Mouse (Mus musculus) adrenal gland, postnatal 10 days (tissue): ENCODE data around the gene Treml2. TPM values are rescaled to one million over a fixed set of nuclear protein-coding genes. Genes with fewer than 3 reads are reported as not detected.

ENCODE experiments used
- DNase-seq: peaks from one replicate; pipeline ENCODE4 v3.0.0; 2021; ENCODE audit warnings: mixed read lengths
- long read RNA-seq, 2 experiments: library from polyadenylated mRNA; stranded (forward); transcript quantifications; one replicate each; pipeline ENCODE4 v2.0.0; 2021
- total RNA-seq, 2 experiments: library from RNA; stranded (reverse); gene quantifications; 2 replicates each; pipeline ENCODE4 v1.2.3; 2021

Gene Treml2
- total RNA-seq = 1 to 10 TPM; 1.5 to 2.0 TPM
- long read RNA-seq, experiment 1 = 0 reads
- long read RNA-seq, experiment 2 = 0 reads

DNA sequence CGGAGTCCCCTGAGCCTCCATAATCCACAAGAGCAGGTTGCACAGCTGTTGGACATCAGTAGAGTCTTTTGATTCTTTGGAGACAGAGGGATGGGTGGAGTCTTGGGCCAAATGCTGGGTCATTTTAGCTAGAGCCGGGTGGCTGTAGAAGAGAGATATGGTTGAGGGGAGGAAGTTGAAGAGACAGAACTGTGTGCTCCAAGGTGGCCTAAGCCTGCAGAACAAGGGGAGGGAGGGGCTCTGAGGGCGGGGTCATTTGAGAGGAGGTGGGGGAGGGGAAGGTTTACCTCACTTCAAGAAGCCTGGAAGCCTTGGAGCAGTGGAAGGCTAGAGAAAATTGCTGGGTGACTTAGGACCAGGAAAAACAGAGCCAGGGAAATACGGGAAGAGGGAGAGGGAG lies at the start of gene Treml2:
Treml2 (plus strand) TSS at position 296 of the 400 bp plus-strand sequence.
- DNase-seq = no peak

- peak; percentile 47 for DNase-seq
These were observed 49.8 kb upstream of the Treml2 start for GRCm38 (mm10) chr17:48249501-48249900.

DNA sequence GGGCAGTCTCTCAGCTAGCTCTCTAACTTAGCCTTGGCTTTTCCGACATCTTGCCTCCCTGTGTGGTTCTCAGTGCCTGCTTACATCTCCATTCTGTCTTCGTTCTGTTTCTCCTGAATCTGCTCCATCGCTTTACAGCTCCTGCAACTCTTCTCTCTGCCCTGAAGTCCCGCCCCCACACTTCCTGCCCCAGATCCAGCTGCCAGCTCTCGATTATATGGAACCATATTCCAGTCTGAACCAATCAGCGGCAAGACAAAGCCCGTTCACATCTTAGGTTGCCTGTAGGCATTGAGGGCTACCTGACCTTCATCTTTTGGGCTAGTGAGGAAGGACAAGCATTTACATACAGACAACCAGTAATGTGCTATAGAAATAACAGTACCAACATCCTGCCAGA lies 48.7 kb upstream of the Treml2 start:
- no peak for DNase-seq

DNA sequence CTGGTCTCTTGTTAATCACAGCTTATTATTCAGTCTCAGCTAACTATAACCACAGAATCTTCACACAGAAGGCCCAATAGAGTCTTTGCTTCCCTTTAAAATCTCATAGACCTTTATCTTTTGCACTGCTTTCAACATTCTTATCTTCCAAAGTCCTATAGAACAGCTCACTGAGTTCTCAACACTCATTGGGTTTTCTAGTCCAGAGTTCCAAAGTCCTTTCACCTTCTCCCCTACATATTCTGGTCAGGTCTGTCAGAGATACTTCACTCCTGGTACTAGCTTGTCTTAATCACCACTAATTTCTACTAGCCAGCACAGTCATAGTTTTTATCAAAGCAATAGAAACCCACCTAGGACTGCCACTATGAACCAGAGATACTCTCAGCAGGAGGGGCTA lies 42.7 kb upstream of the Treml2 start:
- DNase-seq = no peak

- no peak for DNase-seq
These were observed 37.4 kb upstream of the Treml2 start for GRCm38 (mm10) chr17:48261868-48262267.

GRCm38 (mm10) chr17:48263741-48264362 lies 35.4 kb upstream of the Treml2 start, which contains the start of gene Treml4:
Gene Treml4 (plus strand): TSS chr17:48264295.
- no peak for DNase-seq

GRCm38 (mm10) chr17:48264662-48265061 lies 34.6 kb upstream of the Treml2 start:
- DNase-seq = no peak

GRCm38 (mm10) chr17:48266138-48266537 lies 33.2 kb upstream of the Treml2 start:
- no peak for DNase-seq

DNA sequence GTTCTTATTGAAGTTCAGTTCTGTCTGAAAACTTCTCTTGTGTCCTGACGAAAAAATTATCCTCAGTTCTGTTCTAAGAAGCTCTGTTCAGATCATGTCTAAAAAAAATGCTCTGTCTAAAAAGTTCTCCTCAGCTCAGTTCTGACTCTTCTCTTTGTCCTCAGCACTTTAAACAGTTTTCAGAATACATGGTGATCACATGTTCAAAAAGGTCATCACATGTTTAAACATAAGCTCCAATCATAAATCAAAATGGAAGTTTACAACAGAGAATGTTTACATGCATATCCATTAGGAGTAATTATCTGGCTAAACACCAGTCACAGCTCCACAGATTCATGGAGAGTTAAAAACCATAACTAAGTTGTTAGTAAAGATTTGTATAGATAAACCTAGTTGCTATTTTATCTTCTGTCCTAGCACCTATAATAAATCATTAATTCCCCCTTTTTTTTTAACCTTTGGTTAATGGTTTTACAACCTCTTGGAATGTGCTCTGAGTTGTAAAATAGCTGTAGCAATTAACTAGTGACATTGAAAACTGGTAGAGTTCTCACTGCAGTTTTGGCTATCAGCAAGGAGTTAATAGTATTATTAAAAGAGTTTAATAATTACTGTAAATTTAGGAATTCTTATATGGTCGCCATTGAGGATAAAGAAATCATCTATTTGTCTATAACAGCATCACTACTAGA lies 32.5 kb upstream of the Treml2 start:
- no peak for DNase-seq

- no peak for DNase-seq
These were observed 31.7 kb upstream of the Treml2 start for GRCm38 (mm10) chr17:48267591-48267990.

GRCm38 (mm10) chr17:48268276-48268675 lies 31.0 kb upstream of the Treml2 start:
- no peak for DNase-seq

DNA sequence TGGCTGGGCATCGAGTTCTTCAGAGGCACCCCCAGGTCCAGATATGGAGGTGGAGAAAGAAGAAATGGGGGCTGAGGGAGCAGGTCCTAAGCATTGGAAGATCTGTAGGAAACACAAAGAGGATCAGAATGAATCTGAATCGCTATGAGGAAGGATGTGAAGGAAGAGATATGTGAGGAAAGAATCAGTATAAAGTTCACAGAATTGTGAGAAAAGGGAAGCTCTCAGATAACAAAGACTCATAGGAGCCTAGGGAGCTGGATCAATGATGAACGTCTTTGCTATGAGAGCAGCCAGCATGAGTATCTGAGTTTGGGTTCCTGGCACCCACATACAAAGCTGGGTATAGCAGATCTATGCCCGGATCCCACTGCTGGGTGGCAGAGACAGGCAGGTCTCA lies 29.5 kb upstream of the Treml2 start:
- DNase-seq = no peak

DNA sequence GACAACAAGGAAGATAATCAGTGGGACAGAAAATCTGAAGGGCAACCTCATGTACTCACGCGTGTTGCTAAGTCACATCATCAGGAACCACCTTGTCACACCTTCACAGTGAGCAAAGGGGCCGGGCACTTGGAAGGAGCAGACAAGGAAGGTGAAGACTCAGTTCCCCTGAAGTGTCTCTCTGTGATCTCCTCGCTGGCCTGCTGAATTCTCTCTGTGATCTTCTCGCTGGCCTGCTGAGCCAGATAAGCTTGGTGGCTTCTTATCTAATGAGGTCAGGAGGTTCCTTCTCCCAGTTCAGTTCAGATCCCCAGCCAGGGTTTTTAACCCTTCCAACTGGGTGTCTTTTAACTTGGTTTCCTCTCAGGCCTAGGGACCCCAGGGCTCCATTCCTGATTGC lies 27.1 kb upstream of the Treml2 start:
- DNase-seq = no peak

DNA sequence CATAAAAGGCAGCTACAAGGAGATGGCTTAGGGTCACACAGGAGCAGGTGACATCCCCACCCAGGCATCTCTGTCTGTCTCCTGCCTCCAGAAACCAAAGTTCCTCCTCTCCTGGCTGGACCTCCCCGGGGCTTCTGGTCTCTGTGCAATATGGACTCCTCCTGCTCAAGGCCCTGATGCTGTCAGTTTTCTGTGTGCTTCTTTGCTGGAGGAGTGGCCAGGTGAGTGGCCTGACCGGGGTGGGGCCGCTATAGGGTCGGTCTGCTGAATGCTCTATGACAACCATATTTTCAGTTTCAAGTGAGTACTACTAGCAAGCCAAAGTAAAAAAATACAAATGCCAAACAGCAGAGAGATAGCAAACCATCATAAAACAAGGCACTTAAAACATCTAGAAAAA lies 26.7 kb upstream of the Treml2 start:
- no peak for DNase-seq

DNA sequence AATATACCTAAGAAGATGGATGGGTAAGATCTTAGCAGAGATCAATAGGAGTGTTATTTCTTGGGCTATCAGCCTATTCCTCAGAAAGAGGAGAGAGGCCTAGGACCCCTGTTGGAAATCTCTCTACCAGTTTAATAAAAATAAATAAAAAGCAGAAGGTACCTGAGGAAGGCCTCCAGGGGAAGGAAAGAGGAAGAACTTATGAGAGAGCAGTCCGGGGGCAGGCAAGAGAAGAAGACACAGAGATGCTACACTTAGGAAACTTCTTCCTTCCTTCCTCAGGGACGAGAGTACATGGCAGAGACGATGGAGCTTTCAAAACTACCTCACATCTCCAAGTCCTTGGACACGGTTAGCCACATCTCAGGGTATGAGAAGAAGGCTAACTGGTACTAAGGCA lies 25.2 kb upstream of the Treml2 start:
- no peak for DNase-seq

DNA sequence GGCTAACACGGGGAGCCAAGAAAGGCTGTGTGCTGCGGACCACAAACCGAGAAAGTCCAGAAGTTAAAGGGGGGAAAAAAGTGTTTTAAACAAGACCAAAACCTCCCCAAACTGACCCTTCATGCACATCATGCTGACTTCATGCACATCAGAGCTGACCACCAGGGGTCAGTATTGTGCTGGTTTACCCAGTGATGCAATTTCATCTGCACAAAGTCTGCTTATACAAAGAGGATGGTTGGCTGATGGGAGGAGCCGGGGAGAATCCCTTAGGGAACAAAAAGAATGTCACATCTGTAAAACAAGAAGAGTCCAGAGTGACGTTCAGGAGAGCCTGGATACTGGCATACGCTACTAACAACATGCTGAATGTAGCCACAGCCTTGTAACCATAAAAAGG lies 24.4 kb upstream of the Treml2 start:
- DNase-seq = peak; percentile 86

GRCm38 (mm10) chr17:48275736-48276135 lies 23.6 kb upstream of the Treml2 start:
- DNase-seq = no peak

GRCm38 (mm10) chr17:48278381-48278780 lies 20.9 kb upstream of the Treml2 start:
- no peak for DNase-seq

GRCm38 (mm10) chr17:48279002-48279401 lies 20.3 kb upstream of the Treml2 start:
- DNase-seq = no peak

- no peak for DNase-seq
These were observed 18.2 kb upstream of the Treml2 start for GRCm38 (mm10) chr17:48280943-48281738.

DNA sequence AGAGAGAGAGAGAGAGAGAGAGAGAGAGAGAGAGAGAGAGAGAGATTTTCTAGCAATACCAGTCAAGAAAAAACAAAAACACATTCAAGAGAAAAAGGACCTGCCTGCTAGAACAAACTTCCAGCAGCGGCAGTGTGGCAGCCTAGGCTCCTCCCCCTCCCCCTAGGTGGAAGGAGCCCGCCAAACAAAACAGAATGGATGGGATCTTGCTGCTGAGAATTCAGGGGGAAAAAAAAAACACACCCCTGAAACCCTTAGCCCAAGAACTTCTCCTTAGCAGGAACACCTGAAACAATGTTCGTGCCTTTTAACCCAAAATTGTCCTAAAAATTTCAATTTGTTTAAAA lies 17.6 kb upstream of the Treml2 start:
- DNase-seq = peak; percentile 18

- no peak for DNase-seq
These were observed 12.5 kb upstream of the Treml2 start for GRCm38 (mm10) chr17:48286765-48287164.

DNA sequence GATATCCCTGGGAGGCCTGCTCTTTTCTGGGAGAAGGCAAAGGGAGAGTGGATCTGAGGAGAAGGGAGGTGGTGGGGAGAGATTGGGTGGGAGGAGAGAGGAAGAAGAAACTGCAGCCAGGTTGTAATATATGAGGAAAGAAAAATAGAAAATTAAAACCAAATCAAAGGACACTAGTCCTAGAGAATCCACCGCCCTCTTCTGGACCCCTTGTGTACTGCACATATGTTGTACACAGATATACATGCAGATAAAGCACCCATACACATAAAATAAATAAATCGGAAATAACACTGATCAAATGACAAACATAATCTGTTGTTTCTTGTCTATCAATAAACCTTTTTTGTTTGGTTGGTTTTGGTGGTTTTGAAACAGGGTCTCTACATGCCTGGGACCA lies 12.0 kb upstream of the Treml2 start:
- DNase-seq = no peak
